Mouse (Mus musculus): Measurements from ENCODE around the gene Egfem1. TPM values are rescaled to one million over a fixed set of nuclear protein-coding genes. Genes with fewer than 3 reads are reported as not detected.
A peak's percentile ranks its signal among the peaks of the same experiment; 100 is the strongest.

Egfem1 gene
- total RNA-seq, 2 experiments from 2014 or later = 0.08 TPM; not detected in 1

- intact Hi-C loops (cut with DNase I) = no loop called here
- no peak for TF ChIP-seq CTCF (IDR thresholded peaks at IDR 0.05)
- no peak overlapping the region for H3K4me3 ChIP-seq
- no peak overlapping the region for H3K27ac ChIP-seq
- DNase-seq = no peak
Observed at GRCm38 (mm10) chr3:29098467-29098866, 16.6 kb downstream of the Egfem1 start.

- no peak overlapping the region for H3K4me3 ChIP-seq
- intact Hi-C loops (cut with DNase I) = no loop called here
- H3K27ac ChIP-seq = no peak overlapping the region
- no peak for DNase-seq
- no peak for TF ChIP-seq CTCF (IDR thresholded peaks at IDR 0.05)
Observed at GRCm38 (mm10) chr3:29106016-29106723, 24.3 kb downstream of the Egfem1 start.

- Histone ChIP-seq H3K27ac (no peak overlapping the region), H3K4me3 (no peak overlapping the region)
- intact Hi-C loops (cut with DNase I) = no loop called here
- no peak for TF ChIP-seq CTCF (IDR thresholded peaks at IDR 0.05)
- no peak for DNase-seq
Observed at GRCm38 (mm10) chr3:29107134-29107533, 25.3 kb downstream of the Egfem1 start.

GRCm38 (mm10) chr3:29110321-29110720 lies 28.5 kb downstream of the Egfem1 start:
- no peak overlapping the region for H3K4me3 ChIP-seq
- TF ChIP-seq CTCF (IDR thresholded peaks at IDR 0.05) = no peak
- intact Hi-C loops (cut with DNase I) = no loop called here
- no peak for DNase-seq
- no peak overlapping the region for H3K27ac ChIP-seq

- intact Hi-C loops (cut with DNase I) = no loop called here
- Histone ChIP-seq H3K4me3 (no peak overlapping the region), H3K27ac (no peak overlapping the region)
- TF ChIP-seq CTCF (IDR thresholded peaks at IDR 0.05) = no peak
- DNase-seq = no peak
Observed at GRCm38 (mm10) chr3:29114517-29114916, 32.7 kb downstream of the Egfem1 start.

- intact Hi-C loops (cut with DNase I) = no loop called here
- Histone ChIP-seq H3K4me3 (no peak overlapping the region), H3K27ac (peak overlapping the region; percentile 56)
- DNase-seq = no peak
- no peak for TF ChIP-seq CTCF (IDR thresholded peaks at IDR 0.05)
Observed at GRCm38 (mm10) chr3:29117379-29117778, 35.6 kb downstream of the Egfem1 start.

GRCm38 (mm10) chr3:29122556-29122955 lies 40.7 kb downstream of the Egfem1 start:
- intact Hi-C loops (cut with DNase I) = no loop called here
- Histone ChIP-seq H3K4me3 (no peak overlapping the region), H3K27ac (no peak overlapping the region)
- DNase-seq = no peak
- no peak for TF ChIP-seq CTCF (IDR thresholded peaks at IDR 0.05)

GRCm38 (mm10) chr3:29132054-29132931 lies 50.5 kb downstream of the Egfem1 start:
- no peak overlapping the region for H3K27ac ChIP-seq
- no peak for TF ChIP-seq CTCF (IDR thresholded peaks at IDR 0.05)
- DNase-seq = no peak
- intact Hi-C loops (cut with DNase I) = no loop called here
- no peak overlapping the region for H3K4me3 ChIP-seq

- no peak for TF ChIP-seq CTCF (IDR thresholded peaks at IDR 0.05)
- Histone ChIP-seq H3K4me3 (no peak overlapping the region), H3K27ac (no peak overlapping the region)
- DNase-seq = no peak
- intact Hi-C loops (cut with DNase I) = no loop called here
Observed at GRCm38 (mm10) chr3:29134509-29134908, 52.7 kb downstream of the Egfem1 start.

- TF ChIP-seq CTCF (IDR thresholded peaks at IDR 0.05) = no peak
- no peak overlapping the region for H3K27ac ChIP-seq
- intact Hi-C loops (cut with DNase I) = no loop called here
- no peak overlapping the region for H3K4me3 ChIP-seq
- DNase-seq = no peak
Observed at GRCm38 (mm10) chr3:29135176-29136064, 53.6 kb downstream of the Egfem1 start.

GRCm38 (mm10) chr3:29136065-29136955 lies 54.5 kb downstream of the Egfem1 start:
- TF ChIP-seq CTCF (IDR thresholded peaks at IDR 0.05) = no peak
- intact Hi-C loops (cut with DNase I) = no loop called here

GRCm38 (mm10) chr3:29168401-29168800 lies 86.6 kb downstream of the Egfem1 start:
- DNase-seq = no peak
- H3K27ac ChIP-seq = no peak overlapping the region
- intact Hi-C loops (cut with DNase I) = no loop called here

More at GRCm38 (mm10) chr3:29136065-29136955, 54.5 kb downstream of the Egfem1 start:
- no peak overlapping the region for H3K4me3 ChIP-seq
- no peak overlapping the region for H3K27ac ChIP-seq
- DNase-seq = no peak

More at GRCm38 (mm10) chr3:29168401-29168800, 86.6 kb downstream of the Egfem1 start:
- TF ChIP-seq CTCF (IDR thresholded peaks at IDR 0.05) = no peak
- H3K4me3 ChIP-seq = no peak overlapping the region

All from gastrocnemius, adult 2 months (tissue).